Mouse (Mus musculus): ENCODE data around the gene Engase. TPM values are rescaled to one million over a fixed set of nuclear protein-coding genes. Genes with fewer than 3 reads are reported as not detected.

Engase gene
- total RNA-seq, 2 experiments from 2014 or later: 4.6 to 4.7 TPM

DNA sequence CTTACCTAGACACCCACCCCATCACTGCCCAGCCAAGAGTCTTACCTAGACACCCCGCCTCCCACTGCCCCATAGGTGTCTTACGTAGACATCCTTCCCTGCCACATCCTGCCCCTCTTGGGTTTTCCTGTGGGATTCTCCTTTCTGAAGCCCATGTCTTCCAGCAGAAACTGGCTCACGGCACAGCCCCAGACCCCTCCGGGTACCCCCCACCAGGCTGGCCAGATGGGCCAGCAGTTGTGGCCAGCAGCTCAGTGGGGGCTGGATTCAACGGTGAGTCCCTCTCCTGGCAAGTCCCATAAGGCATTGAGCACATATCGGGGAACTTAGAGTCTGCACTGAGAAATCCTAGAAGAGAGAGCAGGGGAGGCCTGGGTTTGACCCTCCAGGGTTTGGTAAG, 9.7 kb downstream of the Engase start:
- no peak for DNase-seq
- intact Hi-C loops (cut with DNase I): no loop called here

GRCm38 (mm10) chr11:118486881-118487772, 10.5 kb downstream of the Engase start:
- intact Hi-C loops (cut with DNase I): no loop called here
- no peak for DNase-seq

DNA sequence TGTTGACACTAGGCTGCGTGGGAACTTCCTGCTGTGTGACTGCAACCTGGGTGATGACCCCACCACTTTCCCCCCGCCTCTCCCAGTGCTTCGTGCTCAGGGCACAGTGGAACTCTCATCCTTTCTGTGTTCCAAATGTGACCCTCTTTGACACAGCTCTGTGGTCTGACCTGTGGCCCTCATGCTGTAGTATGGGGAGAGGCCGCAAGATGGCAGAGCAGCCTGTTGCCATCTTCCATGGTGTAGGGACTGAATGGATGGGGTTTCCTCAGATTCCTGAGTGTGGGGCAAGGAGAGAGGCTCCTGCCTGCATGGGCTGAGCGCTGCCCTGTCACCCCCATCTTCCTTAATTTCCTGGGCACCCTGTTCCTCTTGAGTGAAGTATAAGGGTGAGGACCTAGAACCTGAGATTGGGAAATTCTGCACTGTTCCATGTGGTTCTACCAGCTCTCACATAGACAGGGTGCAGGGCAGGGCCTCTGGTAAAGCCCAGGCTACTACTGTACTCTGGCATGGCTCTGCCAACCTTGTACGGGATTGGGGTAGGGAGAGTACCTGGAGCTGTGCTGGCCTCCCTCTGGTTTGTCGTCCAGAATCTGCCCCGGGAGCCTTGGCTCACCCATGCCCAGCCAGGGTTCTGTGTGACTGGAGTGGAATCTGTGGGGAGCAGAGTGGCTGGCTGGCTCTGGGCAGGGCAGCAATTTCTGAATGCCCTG, 11.7 kb downstream of the Engase start:
- no peak for DNase-seq
- intact Hi-C loops (cut with DNase I): no loop called here

- intact Hi-C loops (cut with DNase I): no loop called here
- DNase-seq: no peak
Observed at GRCm38 (mm10) chr11:118488907-118489270, 12.3 kb downstream of the Engase start.

- DNase-seq: peak; percentile 78 to 83
- intact Hi-C loops (cut with DNase I): loop anchor here (1.0 kb wide), 1 partner anchor 44 kb away; no protein-coding TSS in a partner anchor
Observed at GRCm38 (mm10) chr11:118490566-118491218, 14.1 kb downstream of the Engase start.

GRCm38 (mm10) chr11:118491230-118491629, 14.6 kb downstream of the Engase start:
- intact Hi-C loops (cut with DNase I): no loop called here
- DNase-seq: no peak

GRCm38 (mm10) chr11:118493458-118493857, 16.8 kb downstream of the Engase start:
- intact Hi-C loops (cut with DNase I): no loop called here
- no peak for DNase-seq

DNA sequence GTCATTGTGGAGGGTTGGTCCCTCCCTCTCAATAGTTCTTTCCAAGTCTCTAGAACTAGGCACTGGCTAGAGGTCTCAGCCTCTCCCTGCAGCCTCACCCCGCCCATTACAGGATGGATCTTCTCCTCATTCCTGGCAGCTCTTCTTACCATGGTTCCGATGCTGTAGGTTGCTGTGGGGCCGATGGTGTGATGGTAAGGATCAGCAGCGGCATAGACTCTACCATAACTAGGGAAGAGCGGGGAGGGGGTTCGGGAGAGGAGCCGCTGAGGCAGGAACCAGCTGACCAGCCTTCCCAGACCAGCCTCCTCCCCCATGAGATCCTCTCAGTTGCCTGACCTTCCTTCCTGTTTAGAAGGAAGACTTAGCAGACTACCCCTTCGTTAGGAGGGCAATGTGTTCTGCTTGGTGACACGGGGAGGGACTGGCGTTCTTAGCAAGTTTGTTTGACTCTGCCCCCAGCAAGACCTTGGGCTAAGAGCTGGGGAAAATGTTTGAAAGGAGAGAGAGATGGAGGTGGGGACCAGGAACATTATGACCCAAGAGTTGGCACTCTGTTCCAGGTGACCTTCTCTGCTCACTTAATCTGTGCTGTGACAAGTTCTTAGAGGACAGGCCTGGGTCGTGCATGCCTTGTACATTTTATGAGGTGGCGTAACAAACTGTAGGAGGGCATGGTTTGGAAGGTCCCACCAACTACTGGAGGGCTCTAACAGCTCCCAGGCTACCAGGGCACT, 17.5 kb downstream of the Engase start:
- intact Hi-C loops (cut with DNase I): no loop called here

DNA sequence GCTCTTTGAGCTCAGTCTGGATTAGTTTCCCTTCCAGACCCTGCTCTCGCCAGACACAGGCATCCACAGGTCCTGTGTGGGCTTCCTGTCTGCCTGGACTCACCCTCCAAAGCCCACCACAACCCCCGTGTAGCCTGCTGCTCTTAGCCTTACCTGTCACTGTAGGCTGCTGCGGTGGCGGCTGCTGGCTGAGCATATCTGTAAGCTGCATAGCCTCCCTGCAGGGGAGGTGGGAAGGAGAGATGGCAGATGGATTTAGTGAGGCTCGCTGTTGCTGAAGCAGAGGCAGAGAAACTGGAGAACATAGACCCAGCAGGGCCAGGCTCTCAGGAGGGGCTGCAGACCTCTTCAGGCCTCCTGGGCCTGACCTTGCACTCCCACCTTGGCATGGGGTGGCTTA, 18.4 kb downstream of the Engase start:
- no peak for DNase-seq
- intact Hi-C loops (cut with DNase I): no loop called here

More for the DNA sequence above, 17.5 kb downstream of the Engase start:
- DNase-seq: no peak

GRCm38 (mm10) chr11:118496066-118496689, 19.5 kb downstream of the Engase start:
- no peak for DNase-seq
- intact Hi-C loops (cut with DNase I): no loop called here

- DNase-seq: no peak
- intact Hi-C loops (cut with DNase I): no loop called here
Observed at GRCm38 (mm10) chr11:118502990-118503389, 26.4 kb downstream of the Engase start.

DNA sequence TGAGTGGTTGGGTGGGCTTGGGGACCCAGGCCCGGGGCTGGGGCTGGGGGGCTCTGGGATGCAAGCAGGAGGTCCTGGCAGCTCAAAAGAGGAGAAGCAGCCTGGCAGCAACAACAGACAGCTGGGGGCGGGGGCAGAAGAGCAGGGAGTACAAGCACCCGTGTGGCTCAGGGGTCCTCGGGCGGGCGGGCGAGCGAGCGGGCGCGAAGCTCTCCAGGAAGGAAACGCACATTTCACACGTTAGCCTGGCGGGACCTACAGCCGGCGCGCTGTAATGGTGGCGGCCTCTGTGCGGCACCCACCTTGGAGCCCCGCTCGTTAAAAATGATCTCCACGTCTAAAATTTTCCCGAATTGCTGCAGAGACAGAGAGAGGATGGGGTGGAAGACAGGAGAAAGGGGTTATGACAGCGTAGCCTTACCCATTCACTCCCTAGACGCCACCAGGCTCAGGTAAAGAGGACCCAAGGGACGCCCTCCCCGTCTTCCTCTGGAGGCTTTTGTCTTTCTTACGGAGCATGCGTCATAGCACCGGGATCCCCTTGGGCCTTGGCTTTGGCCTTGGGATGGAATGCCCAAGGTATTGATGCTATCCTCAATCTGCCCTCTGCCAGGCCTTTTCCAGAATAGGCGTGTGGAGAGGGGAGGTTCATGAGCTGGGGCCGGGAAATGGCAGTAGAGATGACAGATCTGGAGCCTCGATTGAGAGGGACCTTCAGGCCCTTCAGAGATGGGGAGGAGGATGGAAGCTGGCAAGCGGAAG, 27.0 kb downstream of the Engase start:
- DNase-seq: no peak
- intact Hi-C loops (cut with DNase I): no loop called here

GRCm38 (mm10) chr11:118504180-118504454, 27.5 kb downstream of the Engase start:
- intact Hi-C loops (cut with DNase I): no loop called here
- DNase-seq: no peak

DNA sequence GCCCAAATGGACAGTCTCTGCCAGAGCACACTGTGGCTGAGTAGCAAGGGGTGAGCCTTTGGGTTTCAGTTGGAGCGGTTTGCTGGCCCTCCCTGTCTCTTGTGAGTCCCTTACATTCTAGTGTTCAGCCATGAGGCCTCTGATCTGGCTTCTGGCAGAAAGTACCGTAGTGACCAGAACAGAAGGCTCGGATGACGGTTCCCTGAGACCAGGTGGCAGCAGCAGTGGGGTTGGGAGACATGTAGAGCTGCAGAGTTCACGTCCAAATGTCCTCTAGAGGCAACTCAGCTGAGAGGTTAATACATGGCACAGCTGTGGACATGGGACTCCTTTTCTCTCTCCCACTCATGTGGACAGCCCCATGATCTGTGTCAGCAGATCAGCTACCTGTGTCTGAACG, 30.5 kb downstream of the Engase start:
- intact Hi-C loops (cut with DNase I): loop anchor here (5.0 kb wide), 1 partner anchor 235 kb away; no protein-coding TSS in a partner anchor
- DNase-seq: no peak

DNA sequence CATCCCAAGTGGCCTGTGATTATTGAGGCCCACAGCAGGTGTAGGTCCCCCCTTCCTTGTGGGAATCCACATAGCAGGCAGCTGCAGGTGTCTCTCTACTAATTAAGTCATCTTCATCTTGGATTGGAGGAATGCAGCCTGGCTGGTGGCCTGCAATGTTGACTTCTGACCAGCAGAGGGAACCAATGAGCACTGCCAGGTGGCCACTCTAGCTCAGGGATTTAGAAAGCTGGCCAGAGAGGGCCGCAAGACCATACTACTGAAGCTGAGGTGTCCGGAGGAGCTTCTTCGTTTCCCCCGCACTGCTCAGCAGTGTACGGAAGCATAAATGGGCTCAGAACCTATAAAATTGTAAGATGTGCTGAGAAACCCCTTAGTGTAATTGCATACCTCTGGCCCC, 31.3 kb downstream of the Engase start:
- DNase-seq: peak; percentile 49 to 70
- intact Hi-C loops (cut with DNase I): loop anchor here (5.0 kb wide), 1 partner anchor 234 kb away; no protein-coding TSS in a partner anchor

DNA sequence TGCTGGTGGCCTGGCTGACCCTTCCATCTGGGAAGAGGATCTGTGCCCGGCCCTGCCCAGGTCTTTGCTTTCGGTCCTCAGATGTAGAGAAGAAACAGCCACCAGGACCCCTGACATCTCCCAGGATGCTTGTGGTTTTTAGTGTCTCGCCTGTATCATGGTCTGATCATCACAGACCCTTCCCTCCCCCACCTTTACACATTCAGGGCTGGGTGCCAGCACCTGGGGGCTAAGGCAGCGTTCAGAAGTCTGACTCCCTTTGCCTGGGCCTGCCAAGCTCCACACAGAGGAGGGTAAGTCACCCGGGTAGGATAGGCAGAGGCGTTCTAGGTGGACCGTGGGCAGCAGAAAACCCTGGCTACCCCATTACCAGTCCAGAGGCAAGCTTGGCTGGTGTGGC, 31.7 kb downstream of the Engase start:
- DNase-seq: no peak
- intact Hi-C loops (cut with DNase I): loop anchor here (5.0 kb wide), 1 partner anchor 234 kb away; no protein-coding TSS in a partner anchor

DNA sequence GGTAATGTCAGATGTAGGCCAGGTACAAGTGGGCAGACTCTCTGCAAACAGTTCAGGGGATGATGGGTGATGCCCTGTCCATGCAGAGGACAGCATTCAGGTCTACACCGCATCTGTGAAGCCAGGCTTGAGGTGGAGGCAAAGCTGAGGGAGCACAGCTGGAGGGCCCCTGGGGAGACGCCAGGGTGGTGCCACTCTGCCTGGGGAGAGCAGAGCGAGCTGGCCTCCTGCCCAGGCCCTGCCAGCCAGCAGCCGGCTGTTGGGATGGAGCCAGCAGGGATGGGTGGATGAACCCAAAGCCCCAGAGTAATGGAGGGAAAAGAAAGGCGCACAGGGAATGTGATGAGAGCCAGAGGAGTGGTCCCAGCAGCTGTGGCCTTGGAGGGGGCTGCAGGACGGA, 35.2 kb downstream of the Engase start:
- DNase-seq: no peak
- intact Hi-C loops (cut with DNase I): no loop called here

DNA sequence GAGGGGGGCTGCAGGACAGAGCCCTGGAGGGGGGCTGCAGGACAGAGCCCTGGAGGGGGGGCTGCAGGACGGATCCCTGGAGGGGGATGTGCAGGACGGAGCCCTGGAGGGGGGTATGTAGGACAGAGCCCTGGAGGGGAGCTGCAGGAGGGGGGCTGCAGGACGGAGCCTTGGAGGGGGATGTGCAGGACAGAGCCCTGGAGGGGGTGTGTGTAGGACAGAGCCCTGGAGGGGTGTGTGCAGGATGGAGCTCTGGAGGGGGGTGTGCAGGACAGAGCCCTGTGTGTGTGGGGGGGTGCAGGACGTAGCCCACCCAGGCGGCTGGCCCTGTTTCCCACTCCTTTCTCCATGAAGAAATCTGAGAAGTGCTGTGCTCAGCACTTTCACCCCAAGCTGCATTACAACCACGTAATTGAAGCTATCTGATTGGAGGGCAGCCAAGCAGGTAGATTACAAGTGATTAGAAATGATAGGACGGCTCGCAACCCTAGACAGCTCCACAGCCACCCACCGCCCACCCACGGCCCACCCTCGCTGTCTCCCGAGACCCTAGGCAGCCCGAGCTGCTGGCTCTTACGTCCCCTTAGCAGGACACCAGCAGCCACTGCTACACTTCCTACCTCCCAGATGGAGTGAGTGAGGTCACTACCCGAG, 35.8 kb downstream of the Engase start:
- no peak for DNase-seq
- intact Hi-C loops (cut with DNase I): no loop called here

GRCm38 (mm10) chr11:118517924-118518323, 41.3 kb downstream of the Engase start:
- no peak for DNase-seq
- intact Hi-C loops (cut with DNase I): no loop called here

All from gastrocnemius, postnatal 36 days (tissue).